Mouse (Mus musculus): ENCODE results near the gene Smim6. TPM values are rescaled to one million over a fixed set of nuclear protein-coding genes. Genes with fewer than 3 reads are reported as not detected.

The Smim6 gene
- 0.35 TPM for polyA plus RNA-seq (2015; fragmentation: Illumina TruSeq; extraction: RNeasy Lipid Tissue Mini Kit (QIAGEN cat#74804); ENCODE audit: insufficient read depth, low replicate concordance)

DNA sequence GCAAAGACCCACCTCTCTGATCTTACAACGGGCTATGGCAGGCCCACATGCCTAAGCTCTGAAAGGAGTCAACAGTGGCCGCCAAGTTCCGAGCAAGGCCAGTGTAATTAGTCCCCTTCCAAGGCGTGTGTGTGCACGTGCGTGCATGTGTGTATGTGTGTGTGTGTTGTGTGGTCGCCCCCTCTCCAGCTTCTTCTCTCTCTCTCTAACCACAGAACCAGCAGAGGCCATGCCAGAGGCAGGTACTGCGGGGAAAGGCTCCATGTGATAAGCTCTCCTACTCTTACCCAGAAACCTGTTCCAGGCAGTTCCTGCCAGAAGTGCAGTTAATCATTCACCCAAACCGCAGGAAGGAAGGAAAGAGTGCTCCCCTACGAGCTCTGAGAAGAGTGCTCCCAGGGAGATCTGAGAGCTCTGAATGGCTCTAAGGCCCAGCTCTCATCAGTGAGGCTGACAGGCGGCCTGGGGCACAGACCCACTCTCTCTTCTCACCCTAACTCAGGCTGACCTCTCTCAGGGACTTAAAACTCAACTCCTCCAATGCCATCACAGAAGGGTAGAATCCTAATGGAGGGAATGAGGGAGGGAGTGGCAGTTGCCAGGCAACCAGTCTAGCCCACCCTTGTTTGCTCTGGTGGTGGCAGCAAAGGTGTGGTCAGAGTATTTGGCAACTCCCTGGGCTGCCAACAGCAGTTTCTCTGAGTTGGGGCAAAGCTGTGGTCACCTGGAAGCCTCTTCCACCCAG lies at the start of gene Smim6:
TSS of gene Smim6 (plus strand) at position 386 of the 745 bp plus-strand sequence.

DNA sequence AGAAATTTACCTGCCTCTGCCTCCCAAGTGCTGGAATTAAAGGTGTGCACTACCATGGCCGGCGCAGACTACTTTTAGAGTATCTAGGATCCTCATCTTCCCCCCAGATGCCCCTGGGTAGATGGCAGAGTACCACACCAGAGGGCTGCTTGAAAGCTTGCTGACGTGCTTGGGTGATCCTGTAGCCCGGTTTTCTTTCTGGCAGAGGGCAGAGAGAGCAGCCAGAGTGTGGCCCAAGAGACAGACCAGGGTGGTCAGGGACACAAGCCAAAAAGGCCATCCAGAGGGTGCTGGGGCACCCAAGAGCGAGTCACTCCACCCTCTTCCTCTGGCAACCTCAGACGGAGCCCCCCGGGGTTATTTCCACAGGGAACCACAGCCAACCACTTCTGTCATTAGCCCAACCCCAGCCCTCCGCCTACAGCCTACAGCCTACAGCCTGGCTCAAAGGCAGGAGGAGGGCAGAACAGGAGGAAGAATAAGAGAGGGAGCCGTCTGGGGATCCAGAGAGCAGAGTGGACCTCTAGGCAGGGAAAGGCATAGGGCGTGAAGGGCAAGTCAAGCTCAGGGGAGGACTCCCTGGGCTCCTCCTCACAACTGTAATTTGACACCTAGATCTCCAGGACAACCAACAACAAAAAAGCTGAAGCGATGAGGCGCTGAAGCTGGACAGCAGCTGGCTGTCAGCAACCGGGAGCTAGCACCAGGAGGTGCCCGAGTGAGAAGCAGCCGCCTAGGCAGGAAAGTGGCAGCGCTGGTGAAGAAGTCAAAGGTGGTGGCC lies 12.1 kb upstream of the Smim6 start, which contains the start of gene Smim5:
TSS of gene Smim5 (plus strand) at position 481 of the 781 bp plus-strand sequence.

DNA sequence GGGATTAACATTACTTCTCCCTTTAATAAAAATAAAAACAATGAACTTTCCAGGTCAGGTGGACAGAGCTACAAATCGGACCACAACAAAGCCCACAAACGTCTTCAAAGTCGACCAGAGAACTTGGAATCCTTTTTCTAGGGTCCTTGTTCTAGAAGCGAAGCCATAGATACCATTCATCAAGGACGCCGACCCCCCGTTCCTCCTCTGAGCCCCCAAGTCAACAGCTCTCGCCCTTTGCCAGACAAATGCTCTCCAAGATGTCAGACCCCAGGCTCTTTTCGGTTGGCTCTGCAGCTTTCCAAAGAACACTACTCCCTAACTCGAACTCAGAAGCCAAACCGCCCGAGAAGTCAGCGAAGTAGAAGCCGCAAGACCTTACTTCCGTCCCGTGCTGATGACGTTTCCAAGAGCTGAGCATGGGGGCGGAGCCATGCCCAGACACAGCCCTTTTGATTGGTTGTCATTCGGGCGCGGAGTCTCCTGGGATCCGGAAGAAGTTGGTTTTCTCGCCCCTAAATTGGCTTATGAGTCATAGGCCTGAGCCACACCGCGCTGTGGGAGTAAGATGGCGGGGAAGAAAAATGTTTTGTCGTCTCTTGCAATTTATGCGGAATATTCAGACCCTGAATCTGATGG lies 21.4 kb downstream of the Smim6 start, which contains the start of the genes Sap30bp and Recql5:
TSS of gene Sap30bp (plus strand) at position 175 of the 639 bp plus-strand sequence.
TSS of gene Recql5 (minus strand) at position 370 of the 639 bp plus-strand sequence.

Other genes starting within 250 kb of the Smim6 start
- gene Grb2, start 203.4 kb upstream of the Smim6 start, polyA plus RNA-seq (2015; fragmentation: Illumina TruSeq; extraction: RNeasy Lipid Tissue Mini Kit (QIAGEN cat#74804); ENCODE audit: insufficient read depth, low replicate concordance), result 264 TPM
- gene Tmem94, start 146.6 kb upstream of the Smim6 start, polyA plus RNA-seq (2015; fragmentation: Illumina TruSeq; extraction: RNeasy Lipid Tissue Mini Kit (QIAGEN cat#74804); ENCODE audit: insufficient read depth, low replicate concordance), result 7.2 TPM
- 3.5 TPM for gene Caskin2, start 98.4 kb upstream of the Smim6 start, polyA plus RNA-seq (2015; fragmentation: Illumina TruSeq; extraction: RNeasy Lipid Tissue Mini Kit (QIAGEN cat#74804); ENCODE audit: insufficient read depth, low replicate concordance)
- 7.3 TPM for gene Tsen54, start 97.3 kb upstream of the Smim6 start, polyA plus RNA-seq (2015; fragmentation: Illumina TruSeq; extraction: RNeasy Lipid Tissue Mini Kit (QIAGEN cat#74804); ENCODE audit: insufficient read depth, low replicate concordance)
- 7.2 TPM for gene Llgl2, start 88.0 kb upstream of the Smim6 start, polyA plus RNA-seq (2015; fragmentation: Illumina TruSeq; extraction: RNeasy Lipid Tissue Mini Kit (QIAGEN cat#74804); ENCODE audit: insufficient read depth, low replicate concordance)
- 0.15 TPM for gene Myo15b, start 53.6 kb upstream of the Smim6 start, polyA plus RNA-seq (2015; fragmentation: Illumina TruSeq; extraction: RNeasy Lipid Tissue Mini Kit (QIAGEN cat#74804); ENCODE audit: insufficient read depth, low replicate concordance)
- gene Smim5, start 12.1 kb upstream of the Smim6 start, polyA plus RNA-seq (2015; fragmentation: Illumina TruSeq; extraction: RNeasy Lipid Tissue Mini Kit (QIAGEN cat#74804); ENCODE audit: insufficient read depth, low replicate concordance), result 4.9 TPM
- 46.2 TPM for gene Sap30bp, start 21.3 kb downstream of the Smim6 start, polyA plus RNA-seq (2015; fragmentation: Illumina TruSeq; extraction: RNeasy Lipid Tissue Mini Kit (QIAGEN cat#74804); ENCODE audit: insufficient read depth, low replicate concordance)
- 26.4 TPM for gene Recql5, start 21.5 kb downstream of the Smim6 start, polyA plus RNA-seq (2015; fragmentation: Illumina TruSeq; extraction: RNeasy Lipid Tissue Mini Kit (QIAGEN cat#74804); ENCODE audit: insufficient read depth, low replicate concordance)
- gene Itgb4, start 62.7 kb downstream of the Smim6 start, polyA plus RNA-seq (2015; fragmentation: Illumina TruSeq; extraction: RNeasy Lipid Tissue Mini Kit (QIAGEN cat#74804); ENCODE audit: insufficient read depth, low replicate concordance), result 0.68 TPM
- 1.7 TPM for gene Galk1, start 100.7 kb downstream of the Smim6 start, polyA plus RNA-seq (2015; fragmentation: Illumina TruSeq; extraction: RNeasy Lipid Tissue Mini Kit (QIAGEN cat#74804); ENCODE audit: insufficient read depth, low replicate concordance)
- 433 TPM for gene H3f3b, start 115.9 kb downstream of the Smim6 start, polyA plus RNA-seq (2015; fragmentation: Illumina TruSeq; extraction: RNeasy Lipid Tissue Mini Kit (QIAGEN cat#74804); ENCODE audit: insufficient read depth, low replicate concordance)
- gene Unk, start 118.3 kb downstream of the Smim6 start, polyA plus RNA-seq (2015; fragmentation: Illumina TruSeq; extraction: RNeasy Lipid Tissue Mini Kit (QIAGEN cat#74804); ENCODE audit: insufficient read depth, low replicate concordance), result 11.8 TPM
- gene Unc13d, start 165.9 kb downstream of the Smim6 start, polyA plus RNA-seq (2015; fragmentation: Illumina TruSeq; extraction: RNeasy Lipid Tissue Mini Kit (QIAGEN cat#74804); ENCODE audit: insufficient read depth, low replicate concordance), result 15.2 TPM
- 72.9 TPM for gene Wbp2, start 175.0 kb downstream of the Smim6 start, polyA plus RNA-seq (2015; fragmentation: Illumina TruSeq; extraction: RNeasy Lipid Tissue Mini Kit (QIAGEN cat#74804); ENCODE audit: insufficient read depth, low replicate concordance)
- 4.4 TPM for gene Trim47, start 215.2 kb downstream of the Smim6 start, polyA plus RNA-seq (2015; fragmentation: Illumina TruSeq; extraction: RNeasy Lipid Tissue Mini Kit (QIAGEN cat#74804); ENCODE audit: insufficient read depth, low replicate concordance)
- 30.2 TPM for gene Trim65, start 219.1 kb downstream of the Smim6 start, polyA plus RNA-seq (2015; fragmentation: Illumina TruSeq; extraction: RNeasy Lipid Tissue Mini Kit (QIAGEN cat#74804); ENCODE audit: insufficient read depth, low replicate concordance)
- gene Mrpl38, start 226.9 kb downstream of the Smim6 start, polyA plus RNA-seq (2015; fragmentation: Illumina TruSeq; extraction: RNeasy Lipid Tissue Mini Kit (QIAGEN cat#74804); ENCODE audit: insufficient read depth, low replicate concordance), result 19.5 TPM

Measured in spleen, adult 10 weeks (tissue).